Mouse (Mus musculus): ENCODE measurements around the gene Pkp4.

Gene Pkp4

GRCm38 (mm10) chr2:59217931-59218330 is 57.3 kb downstream of the Pkp4 start:
- in situ Hi-C loops (cut with MboI, MseI), result no loop called here

- in situ Hi-C loops (cut with MboI, MseI), result no loop called here
These were observed 59.5 kb downstream of the Pkp4 start for GRCm38 (mm10) chr2:59219997-59220789.

GRCm38 (mm10) chr2:59226383-59226782 is 65.7 kb downstream of the Pkp4 start:
- in situ Hi-C loops (cut with MboI, MseI), result no loop called here

GRCm38 (mm10) chr2:59227011-59227410 is 66.4 kb downstream of the Pkp4 start:
- in situ Hi-C loops (cut with MboI, MseI), result no loop called here

- in situ Hi-C loops (cut with MboI, MseI), result no loop called here
These were observed 67.0 kb downstream of the Pkp4 start for GRCm38 (mm10) chr2:59227508-59228263.

- in situ Hi-C loops (cut with MboI, MseI), result no loop called here
These were observed 68.7 kb downstream of the Pkp4 start for GRCm38 (mm10) chr2:59229250-59229895.

GRCm38 (mm10) chr2:59230656-59231055 is 70.0 kb downstream of the Pkp4 start:
- in situ Hi-C loops (cut with MboI, MseI), result no loop called here

GRCm38 (mm10) chr2:59231514-59231913 is 70.9 kb downstream of the Pkp4 start:
- in situ Hi-C loops (cut with MboI, MseI), result no loop called here

- in situ Hi-C loops (cut with MboI, MseI), result no loop called here
These were observed 72.8 kb downstream of the Pkp4 start for GRCm38 (mm10) chr2:59233294-59233923.

GRCm38 (mm10) chr2:59233936-59234335 is 73.3 kb downstream of the Pkp4 start:
- in situ Hi-C loops (cut with MboI, MseI), result no loop called here

GRCm38 (mm10) chr2:59234537-59234936 is 73.9 kb downstream of the Pkp4 start:
- in situ Hi-C loops (cut with MboI, MseI), result no loop called here

GRCm38 (mm10) chr2:59239841-59240395 is 79.3 kb downstream of the Pkp4 start:
- in situ Hi-C loops (cut with MboI, MseI), result no loop called here

- in situ Hi-C loops (cut with MboI, MseI), result no loop called here
These were observed 81.5 kb downstream of the Pkp4 start for GRCm38 (mm10) chr2:59242117-59242516.

GRCm38 (mm10) chr2:59244273-59245097 is 83.8 kb downstream of the Pkp4 start:
- in situ Hi-C loops (cut with MboI, MseI), result loop anchor here (5.0 kb wide), 1 partner anchor 482 kb away; no protein-coding TSS in a partner anchor

- in situ Hi-C loops (cut with MboI, MseI), result loop anchor here (5.0 kb wide), 1 partner anchor 483 kb away; no protein-coding TSS in a partner anchor
These were observed 84.4 kb downstream of the Pkp4 start for GRCm38 (mm10) chr2:59245098-59245388.

- in situ Hi-C loops (cut with MboI, MseI), result loop anchor here (5.0 kb wide), 1 partner anchor 487 kb away; no protein-coding TSS in a partner anchor
These were observed 88.2 kb downstream of the Pkp4 start for GRCm38 (mm10) chr2:59248806-59249205.

GRCm38 (mm10) chr2:59252818-59253217 is 92.2 kb downstream of the Pkp4 start:
- in situ Hi-C loops (cut with MboI, MseI), result no loop called here

GRCm38 (mm10) chr2:59253435-59253834 is 92.8 kb downstream of the Pkp4 start:
- in situ Hi-C loops (cut with MboI, MseI), result no loop called here

GRCm38 (mm10) chr2:59258821-59259231 is 98.2 kb downstream of the Pkp4 start:
- in situ Hi-C loops (cut with MboI, MseI), result no loop called here

GRCm38 (mm10) chr2:59259346-59259745 is 98.7 kb downstream of the Pkp4 start:
- in situ Hi-C loops (cut with MboI, MseI), result no loop called here

- in situ Hi-C loops (cut with MboI, MseI), result no loop called here
These were observed 100.6 kb downstream of the Pkp4 start for GRCm38 (mm10) chr2:59261203-59261602.

Measured in regulatory T cell (primary cell).